Mouse (Mus musculus): Measurements from ENCODE around the gene Gm9573. TPM values are rescaled to one million over a fixed set of nuclear protein-coding genes. Genes with fewer than 3 reads are reported as not detected.
A peak's percentile ranks its signal among the peaks of the same experiment; 100 is the strongest.

The Gm9573 gene
- polyA plus RNA-seq, 1 experiment = not detected

DNA sequence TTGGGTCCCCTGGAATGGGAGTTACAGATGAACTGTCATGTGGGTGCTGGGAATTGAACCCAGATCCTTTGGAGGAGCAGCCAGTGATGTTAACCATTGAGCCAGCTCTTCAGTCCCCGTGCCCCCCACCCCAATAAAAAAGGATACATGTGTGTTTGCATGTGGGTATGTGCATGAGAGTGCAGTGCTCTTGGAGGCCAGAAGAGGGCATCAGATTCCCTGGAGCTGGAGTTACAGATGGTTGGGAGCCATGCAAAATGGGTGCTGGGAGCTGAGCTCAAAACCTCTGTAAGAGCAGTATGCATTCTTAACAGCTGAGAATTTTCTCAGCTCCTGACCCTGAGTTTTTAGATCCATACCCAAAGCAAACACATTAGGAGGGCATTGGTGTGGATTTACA lies 39.1 kb downstream of the Gm9573 start:
- H3K36me3 ChIP-seq (ENCODE audit: control insufficient read depth, insufficient read depth, low read length) = no peaks in the 10 kb centered on the region
- H3K27me3 ChIP-seq (ENCODE audit: control insufficient read depth, insufficient read depth, low read length) = no peaks in the 10 kb centered on the region
- no peak for TF ChIP-seq POLR2A (IDR thresholded peaks at IDR 0.05; ENCODE audit: control insufficient read depth, low read depth, low read length)
- TF ChIP-seq CTCF (IDR thresholded peaks at IDR 0.05; ENCODE audit: control insufficient read depth, insufficient read depth, insufficient replicate concordance, low read depth, low read length) = peak; percentile 28; the same call in 1 of the 2 replicates
- H3K27ac ChIP-seq (ENCODE audit: control insufficient read depth, insufficient read depth, low read depth, low read length) = no peak overlapping the region
- H3K4me1 ChIP-seq (ENCODE audit: control insufficient read depth, insufficient read depth, low read length) = peaks cover 12% of the 10 kb centered on the region
- H3K4me3 ChIP-seq (ENCODE audit: control insufficient read depth, low read depth, low read length) = no peak overlapping the region

DNA sequence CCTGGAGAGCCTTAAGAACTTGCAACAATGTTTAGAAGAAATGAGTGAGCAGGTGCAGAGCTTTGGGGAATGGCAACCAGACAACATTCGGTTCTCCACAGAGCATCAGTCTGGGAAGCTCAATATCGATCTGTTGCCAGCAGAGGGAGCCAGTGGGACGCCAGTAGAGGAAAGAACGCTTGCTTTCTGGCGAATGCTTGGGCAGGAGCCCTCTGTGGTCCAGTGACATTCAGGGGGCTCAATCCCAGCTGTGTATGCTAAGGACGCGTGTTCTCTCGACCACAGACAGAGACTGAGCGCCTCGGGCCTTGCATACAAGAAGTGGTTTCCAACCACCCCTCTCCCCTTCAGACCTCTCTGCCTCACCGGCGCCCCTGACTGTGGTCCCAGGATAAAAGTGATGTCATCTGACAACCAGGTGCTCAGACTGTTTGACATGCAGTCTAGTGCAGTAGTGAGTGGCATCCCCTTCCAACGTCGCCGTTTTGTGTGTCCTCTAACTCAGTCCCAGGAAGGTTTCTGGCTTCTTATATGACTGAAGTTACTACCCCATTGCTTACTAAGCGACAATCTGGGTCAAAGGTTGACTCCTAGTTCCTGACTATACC lies 42.0 kb downstream of the Gm9573 start:
- Histone ChIP-seq H3K27ac (ENCODE audit: control insufficient read depth, insufficient read depth, low read depth, low read length) (no peak overlapping the region), H3K4me1 (ENCODE audit: control insufficient read depth, insufficient read depth, low read length) (no peaks in the 10 kb centered on the region; the same call in 1 of the 2 replicates), H3K4me3 (ENCODE audit: control insufficient read depth, low read depth, low read length) (no peak overlapping the region), H3K36me3 (ENCODE audit: control insufficient read depth, insufficient read depth, low read length) (no peaks in the 10 kb centered on the region), H3K27me3 (ENCODE audit: control insufficient read depth, insufficient read depth, low read length) (no peaks in the 10 kb centered on the region)
- TF ChIP-seq CTCF (IDR thresholded peaks at IDR 0.05; ENCODE audit: control insufficient read depth, insufficient read depth, insufficient replicate concordance, low read depth, low read length) (peak; percentile 87; the same call in 1 of the 2 replicates), POLR2A (IDR thresholded peaks at IDR 0.05; ENCODE audit: control insufficient read depth, low read depth, low read length) (no peak)

DNA sequence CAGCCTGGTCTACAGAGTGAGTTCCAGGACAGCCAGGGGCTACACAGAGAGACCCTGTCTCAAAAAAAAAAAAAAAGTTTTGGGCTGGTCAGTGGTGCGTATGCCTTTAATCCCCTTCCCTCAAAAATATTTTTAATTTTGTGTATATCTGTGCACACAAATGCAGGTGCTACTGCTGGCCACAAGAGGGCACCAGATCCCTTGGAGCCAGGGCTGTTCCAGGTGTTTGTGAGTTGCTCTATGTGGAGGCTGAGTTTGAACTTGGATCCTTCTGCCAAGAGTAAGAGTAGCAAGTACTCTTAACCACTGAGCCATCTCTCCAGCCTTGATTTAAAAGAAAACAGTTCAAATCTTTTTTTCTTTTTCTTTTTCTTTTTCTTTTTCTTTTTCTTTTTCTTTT lies 43.5 kb downstream of the Gm9573 start:
- Histone ChIP-seq H3K4me1 (ENCODE audit: control insufficient read depth, insufficient read depth, low read length) (no peaks in the 10 kb centered on the region; the same call in 1 of the 2 replicates), H3K36me3 (ENCODE audit: control insufficient read depth, insufficient read depth, low read length) (no peaks in the 10 kb centered on the region), H3K27ac (ENCODE audit: control insufficient read depth, insufficient read depth, low read depth, low read length) (no peak overlapping the region), H3K27me3 (ENCODE audit: control insufficient read depth, insufficient read depth, low read length) (no peaks in the 10 kb centered on the region), H3K4me3 (ENCODE audit: control insufficient read depth, low read depth, low read length) (no peak overlapping the region)
- TF ChIP-seq CTCF (IDR thresholded peaks at IDR 0.05; ENCODE audit: control insufficient read depth, insufficient read depth, insufficient replicate concordance, low read depth, low read length) (peak; percentile 80; the same call in 1 of the 2 replicates), POLR2A (IDR thresholded peaks at IDR 0.05; ENCODE audit: control insufficient read depth, low read depth, low read length) (no peak)

DNA sequence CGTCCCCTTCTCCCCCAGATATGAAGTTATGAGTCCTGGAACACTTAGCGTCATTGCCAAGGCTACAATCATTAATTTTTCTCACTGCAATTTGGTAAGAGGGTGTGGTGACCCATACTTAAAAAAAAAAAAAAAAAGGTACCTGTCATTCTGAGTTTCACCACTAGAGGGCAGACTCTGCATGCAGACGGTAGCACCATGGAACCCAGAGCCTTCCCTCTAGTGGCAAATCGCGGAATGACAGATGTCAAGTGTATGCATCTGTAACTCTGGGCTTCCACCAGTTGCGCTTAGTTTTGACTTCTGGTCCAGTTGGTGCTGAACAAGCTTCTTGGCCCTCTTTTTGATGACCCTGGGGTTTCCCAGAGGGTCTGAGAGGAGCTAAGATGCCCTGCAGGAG lies 48.2 kb downstream of the Gm9573 start:
- H3K4me3 ChIP-seq (ENCODE audit: control insufficient read depth, low read depth, low read length) = no peak overlapping the region
- TF ChIP-seq CTCF (IDR thresholded peaks at IDR 0.05; ENCODE audit: control insufficient read depth, insufficient read depth, insufficient replicate concordance, low read depth, low read length) (peak; percentile 97), POLR2A (IDR thresholded peaks at IDR 0.05; ENCODE audit: control insufficient read depth, low read depth, low read length) (no peak)
- H3K27ac ChIP-seq (ENCODE audit: control insufficient read depth, insufficient read depth, low read depth, low read length) = no peak overlapping the region
- H3K36me3 ChIP-seq (ENCODE audit: control insufficient read depth, insufficient read depth, low read length) = no peaks in the 10 kb centered on the region
- H3K4me1 ChIP-seq (ENCODE audit: control insufficient read depth, insufficient read depth, low read length) = peaks cover 4% of the 10 kb centered on the region; the same call in 1 of the 2 replicates
- no peaks in the 10 kb centered on the region for H3K27me3 ChIP-seq (ENCODE audit: control insufficient read depth, insufficient read depth, low read length)

DNA sequence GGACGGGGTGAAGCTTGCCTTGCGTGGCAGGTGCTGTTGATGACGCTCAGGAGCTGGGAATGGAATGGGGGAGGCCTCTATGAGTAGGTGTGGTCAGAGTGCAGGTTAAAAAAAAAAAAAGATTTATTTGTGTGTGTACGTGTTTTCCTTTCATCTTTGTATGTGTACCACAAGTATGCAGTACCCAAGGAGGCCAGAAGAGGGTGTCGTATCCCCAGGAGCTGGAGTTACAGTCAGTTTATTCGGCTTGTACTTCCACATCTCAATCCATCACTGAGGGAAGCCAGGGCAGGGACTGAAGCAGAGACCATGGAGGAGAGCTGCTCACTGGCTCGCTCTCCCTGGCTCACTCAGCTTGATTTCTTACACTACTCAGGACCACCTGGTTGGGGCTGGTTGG lies 55.0 kb downstream of the Gm9573 start:
- H3K27ac ChIP-seq (ENCODE audit: control insufficient read depth, insufficient read depth, low read depth, low read length) = no peak overlapping the region
- no peaks in the 10 kb centered on the region for H3K27me3 ChIP-seq (ENCODE audit: control insufficient read depth, insufficient read depth, low read length)
- H3K36me3 ChIP-seq (ENCODE audit: control insufficient read depth, insufficient read depth, low read length) = no peaks in the 10 kb centered on the region

DNA sequence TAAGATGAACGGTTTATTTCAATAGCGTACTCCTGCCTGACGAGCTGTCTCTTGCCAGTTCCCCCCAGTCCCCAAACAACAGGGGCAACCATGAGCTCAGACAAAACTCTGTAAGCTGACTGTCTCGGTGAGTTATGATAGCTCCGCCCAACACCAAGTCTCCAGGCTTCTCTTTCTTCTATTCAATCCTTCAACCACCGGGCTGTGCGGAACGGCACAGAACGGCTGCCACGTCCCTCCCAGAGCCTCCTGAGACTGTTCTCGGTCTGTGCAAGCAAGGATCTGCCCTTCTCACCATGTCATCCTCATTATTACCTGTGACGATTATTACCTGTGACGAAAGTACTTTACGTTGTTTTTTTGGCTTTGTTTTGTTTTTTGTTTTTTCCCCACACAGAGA lies 55.6 kb downstream of the Gm9573 start:
- Histone ChIP-seq H3K4me3 (ENCODE audit: control insufficient read depth, low read depth, low read length) (no peak overlapping the region), H3K36me3 (ENCODE audit: control insufficient read depth, insufficient read depth, low read length) (no peaks in the 10 kb centered on the region), H3K4me1 (ENCODE audit: control insufficient read depth, insufficient read depth, low read length) (peaks cover 4% of the 10 kb centered on the region; the same call in 1 of the 2 replicates), H3K27me3 (ENCODE audit: control insufficient read depth, insufficient read depth, low read length) (no peaks in the 10 kb centered on the region), H3K27ac (ENCODE audit: control insufficient read depth, insufficient read depth, low read depth, low read length) (no peak overlapping the region)
- TF ChIP-seq POLR2A (IDR thresholded peaks at IDR 0.05; ENCODE audit: control insufficient read depth, low read depth, low read length) = no peak
- no peak for TF ChIP-seq CTCF (IDR thresholded peaks at IDR 0.05; ENCODE audit: control insufficient read depth, insufficient read depth, insufficient replicate concordance, low read depth, low read length)

More for the DNA sequence above, 55.0 kb downstream of the Gm9573 start:
- peaks cover 4% of the 10 kb centered on the region; the same call in 1 of the 2 replicates for H3K4me1 ChIP-seq (ENCODE audit: control insufficient read depth, insufficient read depth, low read length)
- no peak overlapping the region for H3K4me3 ChIP-seq (ENCODE audit: control insufficient read depth, low read depth, low read length)
- TF ChIP-seq POLR2A (IDR thresholded peaks at IDR 0.05; ENCODE audit: control insufficient read depth, low read depth, low read length) (no peak), CTCF (IDR thresholded peaks at IDR 0.05; ENCODE audit: control insufficient read depth, insufficient read depth, insufficient replicate concordance, low read depth, low read length) (no peak)

- Histone ChIP-seq H3K4me3 (ENCODE audit: control insufficient read depth, low read depth, low read length) (no peak overlapping the region), H3K36me3 (ENCODE audit: control insufficient read depth, insufficient read depth, low read length) (no peaks in the 10 kb centered on the region), H3K27ac (ENCODE audit: control insufficient read depth, insufficient read depth, low read depth, low read length) (no peak overlapping the region), H3K4me1 (ENCODE audit: control insufficient read depth, insufficient read depth, low read length) (no peaks in the 10 kb centered on the region), H3K27me3 (ENCODE audit: control insufficient read depth, insufficient read depth, low read length) (no peaks in the 10 kb centered on the region)
- no peak for TF ChIP-seq CTCF (IDR thresholded peaks at IDR 0.05; ENCODE audit: control insufficient read depth, insufficient read depth, insufficient replicate concordance, low read depth, low read length)
- no peak for TF ChIP-seq POLR2A (IDR thresholded peaks at IDR 0.05; ENCODE audit: control insufficient read depth, low read depth, low read length)
Measured at GRCm38 (mm10) chr17:35569091-35569944, 57.1 kb downstream of the Gm9573 start.

Other genes with a start within 250 kb of the Gm9573 start
- 3.2 and 4.2 TPM in 2 replicates for gene H2-Q4, start 247.0 kb downstream of the Gm9573 start, polyA plus RNA-seq (2012; rRNA removed)
- gene H2-Q6, start 201.8 kb downstream of the Gm9573 start, polyA plus RNA-seq (2012; rRNA removed) = 1.6 and 1.8 TPM in 2 replicates
- gene H2-Q7, start 187.5 kb downstream of the Gm9573 start, polyA plus RNA-seq (2012; rRNA removed) = 4.9 and 5.2 TPM in 2 replicates
- 0.19 and 0.33 TPM in 2 replicates for gene H2-Q10, start 156.5 kb downstream of the Gm9573 start, polyA plus RNA-seq (2012; rRNA removed)
- gene Pou5f1, start 120.6 kb downstream of the Gm9573 start, polyA plus RNA-seq (2012; rRNA removed) = 9.6 and 11.1 TPM in 2 replicates
- gene Tcf19, start 109.8 kb downstream of the Gm9573 start, polyA plus RNA-seq (2012; rRNA removed) = 2.5 and 2.6 TPM in 2 replicates
- 294 and 295 TPM in 2 replicates for gene Cchcr1, start 109.5 kb downstream of the Gm9573 start, polyA plus RNA-seq (2012; rRNA removed)
- 2.5 and 3.6 TPM in 2 replicates for gene Psors1c2, start 93.4 kb downstream of the Gm9573 start, polyA plus RNA-seq (2012; rRNA removed)
- gene Cdsn, start 74.5 kb downstream of the Gm9573 start, polyA plus RNA-seq (2012; rRNA removed) = 8.7 and 9.5 TPM in 2 replicates
- 1.8 TPM in 1 of 2 replicates, not detected in the other for gene 2300002M23Rik, start 59.2 kb downstream of the Gm9573 start, polyA plus RNA-seq (2012; rRNA removed)
- gene Sfta2, start 25.1 kb downstream of the Gm9573 start, polyA plus RNA-seq (2012; rRNA removed) = not detected in 2 replicates
- gene Mucl3, start 17.1 kb upstream of the Gm9573 start, polyA plus RNA-seq (2012; rRNA removed) = 0.10 and 0.11 TPM in 2 replicates
- gene Vars2, start 41.0 kb upstream of the Gm9573 start, polyA plus RNA-seq (2012; rRNA removed) = 9.5 and 9.8 TPM in 2 replicates
- 29.4 and 33.7 TPM in 2 replicates for gene Gtf2h4, start 47.1 kb upstream of the Gm9573 start, polyA plus RNA-seq (2012; rRNA removed)
- 11.9 and 12.6 TPM in 2 replicates for gene Ddr1, start 78.0 kb upstream of the Gm9573 start, polyA plus RNA-seq (2012; rRNA removed)
- gene Ier3, start 195.0 kb upstream of the Gm9573 start, polyA plus RNA-seq (2012; rRNA removed) = 1.4 TPM in 2 replicates
- 13.7 and 14.1 TPM in 2 replicates for gene Flot1, start 196.6 kb upstream of the Gm9573 start, polyA plus RNA-seq (2012; rRNA removed)
- 54.0 and 59.4 TPM in 2 replicates for gene Tubb5, start 211.7 kb upstream of the Gm9573 start, polyA plus RNA-seq (2012; rRNA removed)
- 73.7 and 81.1 TPM in 2 replicates for gene Mdc1, start 214.9 kb upstream of the Gm9573 start, polyA plus RNA-seq (2012; rRNA removed)
- gene Nrm, start 234.7 kb upstream of the Gm9573 start, polyA plus RNA-seq (2012; rRNA removed) = 179 and 201 TPM in 2 replicates
- 34.1 and 36.8 TPM in 2 replicates for gene Ppp1r18, start 239.0 kb upstream of the Gm9573 start, polyA plus RNA-seq (2012; rRNA removed)